Mouse (Mus musculus) colon, adult 2 months (tissue): ENCODE measurements around the gene Kansl1. TPM values are rescaled to one million over a fixed set of nuclear protein-coding genes. Genes with fewer than 3 reads are reported as not detected.

Source experiments
- polyA plus RNA-seq: library from polyadenylated mRNA; depleted of rRNA; stranded (reverse); fragments of >200 nt; gene quantifications from 2 replicates; pipeline ENCODE4 v1.2.3, GENCODE M21; 2012; rRNA removed

Gene Kansl1
- 112 and 120 TPM in 2 replicates for polyA plus RNA-seq

GRCm38 (mm10) chr11:104468751-104469268 is at the start of gene Kansl1:
Gene Kansl1, minus strand, starts transcription at chr11:104468861.

Other genes with a start within 250 kb of the Kansl1 start
- 3.4 and 4.7 TPM in 2 replicates for gene Mapt, start 237.5 kb downstream of the Kansl1 start, polyA plus RNA-seq
- gene Cdc27, start 81.8 kb upstream of the Kansl1 start, polyA plus RNA-seq = 2.2 and 2.8 TPM in 2 replicates
- 2.8 and 5.2 TPM in 2 replicates for gene Myl4, start 81.8 kb upstream of the Kansl1 start, polyA plus RNA-seq
- gene Itgb3, start 139.1 kb upstream of the Kansl1 start, polyA plus RNA-seq = 9.3 and 10.5 TPM in 2 replicates
- not detected in 2 replicates for gene Gm11639, start 216.8 kb upstream of the Kansl1 start, polyA plus RNA-seq